8 mouse cellular contexts compared by ENCODE assay signal in the genomic region with DNA sequence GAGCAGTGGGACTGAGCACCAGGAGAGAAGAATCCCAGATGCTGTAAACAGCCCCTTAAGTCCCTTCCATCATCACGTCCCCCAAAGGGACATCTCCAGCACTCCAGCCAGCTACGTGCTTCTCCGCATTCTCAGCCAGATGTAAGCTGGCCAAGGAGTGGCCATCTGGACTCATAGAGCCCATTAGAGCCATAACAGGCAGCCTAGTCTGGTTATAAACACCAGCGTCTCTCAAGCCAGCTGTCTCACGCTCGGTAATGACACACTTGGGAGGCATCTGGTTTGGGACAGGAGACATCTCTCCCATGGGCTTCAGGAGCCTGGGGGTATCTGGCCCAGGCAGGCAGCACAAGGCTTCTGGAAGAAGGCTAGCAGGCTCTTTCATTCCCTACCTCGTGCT. TPM values are rescaled to one million over a fixed set of nuclear protein-coding genes. Genes with fewer than 3 reads are reported as not detected.
DNase-seq lines count a peak whose midpoint lies in the region; ATAC-seq and TF ChIP-seq lines count a peak whose summit lies in the region.
"Had no signal": no experiment of that assay in that cellular context is flagged by ENCODE, and none has a peak within 500 bp of the region (broad histone marks: within the 10 kb centered on the region; RNA-seq: fewer than 3 reads in every experiment).

No protein-coding gene starts in this region.

- no peak overlapping the region for H3K9ac ChIP-seq in lung, embryonic 14.5 days
- H3K9ac ChIP-seq in hindbrain, embryonic 11.5 days (ENCODE audit: low read depth, low read length) = no peak overlapping the region

- TF ChIP-seq CTCF in lung, embryonic 14.5 days (IDR thresholded peaks at IDR 0.05; ENCODE audit: low read depth) = no peak
- TF ChIP-seq CTCF in lung, adult 2 months (IDR thresholded peaks at IDR 0.05; ENCODE audit: insufficient read depth, low read length) = no peak

- no peaks in the 10 kb centered on the region for H3K9me3 ChIP-seq in lung, embryonic 14.5 days (ENCODE audit: low read depth, low read length)
- no peaks in the 10 kb centered on the region for H3K9me3 ChIP-seq in hindbrain, embryonic 11.5 days (ENCODE audit: control insufficient read depth, low read length)

- peak; percentile 81 for ATAC-seq in lung, embryonic 14.5 days (ENCODE audit: insufficient read depth)
- peak; percentile 18; the same call in 1 of the 2 replicates for ATAC-seq in hindbrain, embryonic 11.5 days (ENCODE audit: low FRiP score)

- no peaks in the 10 kb centered on the region for H3K36me3 ChIP-seq in lung, embryonic 14.5 days (ENCODE audit: insufficient read depth)
- no peaks in the 10 kb centered on the region for H3K36me3 ChIP-seq in hindbrain, embryonic 11.5 days (ENCODE audit: control insufficient read depth, insufficient read depth, low read length)

- 30% methylated on average over 7 of the region's 7 CpGs for WGBS in lung, embryonic 14.5 days
- WGBS in lung, adult 2 months = 43% methylated on average over 7 of the region's 7 CpGs
- 61% methylated on average over 7 of the region's 7 CpGs for WGBS in hindbrain, embryonic 11.5 days

- no peak for TF ChIP-seq POLR2A in lung, adult 2 months (IDR thresholded peaks at IDR 0.05; ENCODE audit: borderline replicate concordance, extremely low read depth, low read depth, low read length)

- H3K27ac ChIP-seq in lung, embryonic 14.5 days (ENCODE audit: low read depth) = peak overlapping the region; percentile 71
- no peak overlapping the region for H3K27ac ChIP-seq in hindbrain, embryonic 11.5 days (ENCODE audit: low read depth, low read length)

- DNase-seq in lung, embryonic 14.5 days = peak; percentile 81
- DNase-seq in lung, adult 2 months = no peak
- peak; percentile 75 for DNase-seq in forelimb bud, embryonic 11.5 days (ENCODE audit: low read depth, low spot score)
- no peak for DNase-seq in hindbrain, embryonic 11.5 days (ENCODE audit: low spot score)
- DNase-seq in retina, postnatal 1 day = peak; percentile 47
- DNase-seq in kidney, postnatal 36 days = no peak
- DNase-seq in cerebellum, adult 11 months = no peak
- DNase-seq: thymus, adult 18-20 months had no signal

- H3K27me3 ChIP-seq in lung, embryonic 14.5 days (ENCODE audit: insufficient read depth, low read length) = no peaks in the 10 kb centered on the region
- no peaks in the 10 kb centered on the region for H3K27me3 ChIP-seq in hindbrain, embryonic 11.5 days (ENCODE audit: control insufficient read depth, insufficient read depth, low read length)

- no peak overlapping the region for H3K4me3 ChIP-seq in lung, embryonic 14.5 days (ENCODE audit: low read depth, low read length)
- H3K4me3 ChIP-seq in lung, adult 2 months (replicated peaks; ENCODE audit: extremely low read depth, low read depth, low read length) = no peak overlapping the region
- H3K4me3 ChIP-seq in hindbrain, embryonic 11.5 days (ENCODE audit: low read depth, low read length) = no peak overlapping the region

- H3K4me1 ChIP-seq in lung, embryonic 14.5 days (ENCODE audit: insufficient read depth) = peaks cover 6% of the 10 kb centered on the region
- H3K4me1 ChIP-seq in lung, adult 2 months (ENCODE audit: control insufficient read depth, insufficient read depth, low read length) = no peaks in the 10 kb centered on the region
- no peaks in the 10 kb centered on the region for H3K4me1 ChIP-seq in hindbrain, embryonic 11.5 days (replicated peaks; ENCODE audit: control insufficient read depth, insufficient read depth, low read length)

- no peak overlapping the region for H3K4me2 ChIP-seq in lung, embryonic 14.5 days
- no peak overlapping the region for H3K4me2 ChIP-seq in hindbrain, embryonic 11.5 days (replicated peaks; ENCODE audit: low read depth, low read length)

RNA-seq across cellular contexts. Expression of a gene that starts 11.8 kb away (rescaled TPM):
- polyA plus RNA-seq in lung, embryonic 14.5 days (2014; fragmentation: Nextera tagmentation; extraction: Ambion mirVana) = 0.20 TPM in 1 of 2 replicates, not detected in the other
- 0.08 and 2.3 TPM in 2 replicates for polyA plus RNA-seq in lung, adult 2 months (2012; rRNA removed)
- 0.63 and 0.69 TPM in 2 replicates for polyA plus RNA-seq in hindbrain, embryonic 11.5 days (2014; fragmentation: Nextera tagmentation; extraction: Ambion mirVana)

RNA-seq across cellular contexts. Expression of a gene that starts 52.4 kb away (rescaled TPM):
- 11.2 and 13.5 TPM in 2 replicates for polyA plus RNA-seq in lung, embryonic 14.5 days (2014; fragmentation: Nextera tagmentation; extraction: Ambion mirVana)
- 5.0 and 8.8 TPM in 2 replicates for polyA plus RNA-seq in lung, adult 2 months (2012; rRNA removed)
- 26.3 and 27.6 TPM in 2 replicates for polyA plus RNA-seq in hindbrain, embryonic 11.5 days (2014; fragmentation: Nextera tagmentation; extraction: Ambion mirVana)

Comparison
In these comparisons a context has a peak if more than half of its experiments do, and no peak if none do; other contexts are left out.
1. DNase-seq: peak in lung, embryonic 14.5 days (single experiment), forelimb bud, embryonic 11.5 days (single experiment) and retina, postnatal 1 day (single experiment); none in lung, adult 2 months (single experiment), hindbrain, embryonic 11.5 days (single experiment), kidney, postnatal 36 days (0 of 2) and cerebellum, adult 11 months (single experiment).